Mouse (Mus musculus) monocyte, adult 5-6 weeks (primary cell): ENCODE measurements around the gene Cacna1c. TPM values are rescaled to one million over a fixed set of nuclear protein-coding genes. Genes with fewer than 3 reads are reported as not detected.

ENCODE experiments used
- ATAC-seq: fragments of 153-309, 156-312 bp; replicated peaks from 2 replicates; pipeline ENCODE4 v1.8.0; 2017; ENCODE audit warnings: mild to moderate bottlenecking; ENCODE audit not compliant: low TSS enrichment, insufficient number of reproducible peaks, severe bottlenecking, poor library complexity, low FRiP score
- total RNA-seq: library from RNA; stranded (forward); fragments of 200-1000, 200-491, 200-594 nt; gene quantifications from 3 replicates; pipeline ENCODE4 v1.2.3, GENCODE M21; 2017

Gene Cacna1c
- total RNA-seq, 1 experiment from 2014 or later, result not detected

- no peak for ATAC-seq
Measured at GRCm38 (mm10) chr6:118956234-118956633, 240.0 kb downstream of the Cacna1c start.

GRCm38 (mm10) chr6:118955777-118956176 lies 240.4 kb downstream of the Cacna1c start:
- ATAC-seq, result no peak

- no peak for ATAC-seq
Measured at GRCm38 (mm10) chr6:118954988-118955554, 241.1 kb downstream of the Cacna1c start.

GRCm38 (mm10) chr6:118952377-118952776 lies 243.8 kb downstream of the Cacna1c start:
- ATAC-seq, result no peak

- no peak for ATAC-seq
Measured at GRCm38 (mm10) chr6:118950190-118950589, 246.0 kb downstream of the Cacna1c start.

GRCm38 (mm10) chr6:118947286-118947685 lies 248.9 kb downstream of the Cacna1c start:
- no peak for ATAC-seq

- ATAC-seq, result no peak
Measured at GRCm38 (mm10) chr6:118946660-118947059, 249.6 kb downstream of the Cacna1c start.

GRCm38 (mm10) chr6:118944093-118944492 lies 252.1 kb downstream of the Cacna1c start:
- no peak for ATAC-seq

- ATAC-seq, result no peak
Measured at GRCm38 (mm10) chr6:118941816-118942215, 254.4 kb downstream of the Cacna1c start.

GRCm38 (mm10) chr6:118941036-118941435 lies 255.2 kb downstream of the Cacna1c start:
- no peak for ATAC-seq

GRCm38 (mm10) chr6:118939626-118940025 lies 256.6 kb downstream of the Cacna1c start:
- no peak for ATAC-seq

- ATAC-seq, result no peak
Measured at GRCm38 (mm10) chr6:118938386-118939096, 257.7 kb downstream of the Cacna1c start.

- ATAC-seq, result no peak
Measured at GRCm38 (mm10) chr6:118937536-118937935, 258.7 kb downstream of the Cacna1c start.

- no peak for ATAC-seq
Measured at GRCm38 (mm10) chr6:118935520-118936415, 260.4 kb downstream of the Cacna1c start.

GRCm38 (mm10) chr6:118934243-118934902 lies 261.8 kb downstream of the Cacna1c start:
- ATAC-seq, result no peak

- ATAC-seq, result no peak
Measured at GRCm38 (mm10) chr6:118933017-118933594, 263.1 kb downstream of the Cacna1c start.

GRCm38 (mm10) chr6:118932002-118932700 lies 264.1 kb downstream of the Cacna1c start:
- no peak for ATAC-seq

- ATAC-seq, result no peak
Measured at GRCm38 (mm10) chr6:118926669-118927068, 269.5 kb downstream of the Cacna1c start.
